Mouse (Mus musculus): Measurements from ENCODE around the gene Erc1. TPM values are rescaled to one million over a fixed set of nuclear protein-coding genes. Genes with fewer than 3 reads are reported as not detected.

The Erc1 gene
- polyA plus RNA-seq, 1 experiment: 8.4 TPM

DNA sequence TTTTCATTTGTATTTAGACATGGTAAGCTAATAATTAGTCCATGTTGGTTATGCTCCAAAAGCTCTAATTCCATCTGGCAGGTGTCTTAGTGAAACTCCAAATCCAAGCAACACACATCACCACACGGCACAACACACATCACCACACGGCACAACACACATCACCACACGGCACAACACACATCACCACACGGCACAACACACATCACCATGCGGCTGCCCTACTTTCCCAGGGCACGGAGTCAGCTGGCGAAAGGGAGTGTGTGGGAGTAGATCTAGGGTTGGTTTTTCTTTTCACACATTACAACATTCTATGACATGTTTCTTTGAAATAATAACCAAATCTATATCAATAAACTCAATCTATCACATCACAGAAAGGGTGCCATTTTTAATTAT, 173.2 kb downstream of the Erc1 start:
- TF ChIP-seq MYOG (IDR thresholded peaks at IDR 0.05; ENCODE audit: control insufficient read depth in 1 of 3, insufficient read depth in 1 of 3, insufficient read length in 2 of 3, low read depth in 2 of 3) (no peak), POLR2A (IDR thresholded peaks at IDR 0.05; ENCODE audit: insufficient read length, low read depth) (no peak), MYOD1 (IDR thresholded peaks at IDR 0.05; ENCODE audit: control insufficient read depth in 1 of 3, insufficient read length in 2 of 3, low read depth in 2 of 3) (no peak), CEBPB (IDR thresholded peaks at IDR 0.05; ENCODE audit: insufficient read depth, poor library complexity, severe bottlenecking) (no peak), POLR2AphosphoS2 (IDR thresholded peaks at IDR 0.05; ENCODE audit: insufficient read length, low read depth) (no peak), REST (IDR thresholded peaks at IDR 0.05; ENCODE audit: insufficient read depth, insufficient read length) (no peak), TCF12 (IDR thresholded peaks at IDR 0.05; ENCODE audit: insufficient read depth, poor library complexity, severe bottlenecking) (no peak), USF1 (IDR thresholded peaks at IDR 0.05; ENCODE audit: low read depth) (no peak), SRF (IDR thresholded peaks at IDR 0.05; ENCODE audit: control insufficient read depth, insufficient read length, low read depth) (no peak), E2F4 (IDR thresholded peaks at IDR 0.05; ENCODE audit: insufficient read depth) (no peak), TCF3 (IDR thresholded peaks at IDR 0.05; ENCODE audit: insufficient read length, low read depth) (no peak), MAX (IDR thresholded peaks at IDR 0.05; ENCODE audit: low read depth) (no peak)
- H3K4me2 ChIP-seq (ENCODE audit: low read depth): no peak overlapping the region
- H3K79me2 ChIP-seq (ENCODE audit: control insufficient read depth, insufficient read depth): no peaks in the 10 kb centered on the region
- no peak overlapping the region for H3ac ChIP-seq (ENCODE audit: control insufficient read depth, insufficient read length)
- no peak overlapping the region for H3K4me3 ChIP-seq
- no peaks in the 10 kb centered on the region for H3K36me3 ChIP-seq (ENCODE audit: control insufficient read depth, insufficient read depth)
- no peaks in the 10 kb centered on the region for H3K27me3 ChIP-seq (ENCODE audit: control insufficient read depth, insufficient read depth, insufficient read length)

DNA sequence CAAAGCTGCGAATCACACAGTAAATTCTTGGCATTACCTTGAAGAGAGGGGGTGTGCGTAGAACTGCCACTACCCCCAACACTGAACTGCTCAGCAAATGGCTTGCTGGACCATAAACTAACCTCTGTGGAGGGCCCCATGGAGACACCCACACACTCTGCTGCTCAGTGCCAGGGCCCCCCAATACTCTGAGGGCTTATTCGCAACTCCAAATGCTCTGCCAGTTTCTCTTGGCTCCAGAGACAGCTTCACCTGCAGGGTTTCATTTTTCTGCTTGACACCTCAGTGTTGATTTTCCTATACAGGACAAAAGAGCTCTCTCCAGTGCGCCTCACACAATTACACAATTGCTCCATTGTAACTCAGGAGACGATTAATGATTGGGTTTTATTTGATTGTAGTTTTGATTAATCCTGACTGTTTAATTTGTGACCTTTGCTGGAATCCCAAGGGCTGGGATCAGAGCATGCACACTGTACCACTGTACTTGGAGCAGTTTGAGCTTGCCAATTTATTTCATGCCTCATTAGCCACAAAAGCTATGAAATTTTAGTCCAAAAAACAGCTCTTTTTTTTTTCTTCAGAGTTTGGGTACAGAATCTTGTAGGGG, 173.7 kb downstream of the Erc1 start:
- H3K27me3 ChIP-seq (ENCODE audit: control insufficient read depth, insufficient read depth, insufficient read length): no peaks in the 10 kb centered on the region
- H3K36me3 ChIP-seq (ENCODE audit: control insufficient read depth, insufficient read depth): no peaks in the 10 kb centered on the region
- TF ChIP-seq TCF12 (IDR thresholded peaks at IDR 0.05; ENCODE audit: insufficient read depth, poor library complexity, severe bottlenecking) (no peak), REST (IDR thresholded peaks at IDR 0.05; ENCODE audit: insufficient read depth, insufficient read length) (no peak), POLR2AphosphoS2 (IDR thresholded peaks at IDR 0.05; ENCODE audit: insufficient read length, low read depth) (no peak), E2F4 (IDR thresholded peaks at IDR 0.05; ENCODE audit: insufficient read depth) (no peak), POLR2A (IDR thresholded peaks at IDR 0.05; ENCODE audit: insufficient read length, low read depth) (no peak), TCF3 (IDR thresholded peaks at IDR 0.05; ENCODE audit: insufficient read length, low read depth) (no peak)

DNA sequence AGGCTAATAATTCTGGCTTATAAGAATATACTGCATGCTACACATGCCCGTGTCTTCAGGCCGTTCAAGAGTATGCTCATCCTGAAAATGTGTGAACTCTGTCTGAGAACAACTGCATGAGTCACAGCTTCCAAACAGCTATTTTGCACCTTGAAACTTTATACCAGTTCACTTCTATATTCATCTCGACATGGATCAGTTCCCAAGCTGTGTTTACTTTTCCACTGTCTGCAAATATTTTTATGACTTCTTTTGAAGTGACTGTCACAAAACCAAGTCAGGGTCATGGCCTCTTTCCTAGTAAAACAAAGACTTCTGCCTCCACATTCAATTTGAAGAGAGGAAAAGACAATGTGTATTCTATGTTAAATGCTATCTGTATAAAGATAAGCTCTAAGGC, 178.2 kb downstream of the Erc1 start:
- no peaks in the 10 kb centered on the region for H3K27me3 ChIP-seq (ENCODE audit: control insufficient read depth, insufficient read depth, insufficient read length)
- H3ac ChIP-seq (ENCODE audit: control insufficient read depth, insufficient read length): no peak overlapping the region
- TF ChIP-seq MYOG (IDR thresholded peaks at IDR 0.05; ENCODE audit: control insufficient read depth in 1 of 3, insufficient read depth in 1 of 3, insufficient read length in 2 of 3, low read depth in 2 of 3) (no peak), SRF (IDR thresholded peaks at IDR 0.05; ENCODE audit: control insufficient read depth, insufficient read length, low read depth) (no peak), CEBPB (IDR thresholded peaks at IDR 0.05; ENCODE audit: insufficient read depth, poor library complexity, severe bottlenecking) (no peak), POLR2A (IDR thresholded peaks at IDR 0.05; ENCODE audit: insufficient read length, low read depth) (no peak), E2F4 (IDR thresholded peaks at IDR 0.05; ENCODE audit: insufficient read depth) (no peak), USF1 (IDR thresholded peaks at IDR 0.05; ENCODE audit: low read depth) (no peak)
- no peaks in the 10 kb centered on the region for H3K36me3 ChIP-seq (ENCODE audit: control insufficient read depth, insufficient read depth)
- no peaks in the 10 kb centered on the region for H3K79me2 ChIP-seq (ENCODE audit: control insufficient read depth, insufficient read depth)
- no peak overlapping the region for H3K4me3 ChIP-seq
- H3K4me2 ChIP-seq (ENCODE audit: low read depth): no peak overlapping the region

More for the DNA sequence above, 173.7 kb downstream of the Erc1 start:
- no peaks in the 10 kb centered on the region for H3K79me2 ChIP-seq (ENCODE audit: control insufficient read depth, insufficient read depth)
- H3K4me3 ChIP-seq: no peak overlapping the region
- H3K4me2 ChIP-seq (ENCODE audit: low read depth): no peak overlapping the region
- no peak overlapping the region for H3ac ChIP-seq (ENCODE audit: control insufficient read depth, insufficient read length)

DNA sequence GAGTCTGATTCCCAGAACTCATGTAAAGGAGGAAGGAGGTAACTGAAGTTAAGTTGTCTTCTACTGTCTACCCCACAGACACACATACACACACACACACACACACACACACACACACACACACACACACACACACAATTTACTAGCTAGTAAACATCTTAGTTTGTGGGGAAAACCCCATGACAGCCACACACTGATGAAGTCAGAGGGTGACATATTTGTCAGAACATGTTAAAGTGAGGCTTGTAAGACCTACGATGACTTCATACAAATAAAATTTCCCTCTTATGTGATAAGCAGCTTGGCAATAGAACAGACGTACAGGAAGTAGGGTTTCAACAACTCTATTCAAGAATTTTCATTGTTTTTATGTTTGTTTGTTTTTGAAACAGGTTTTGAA, 185.0 kb downstream of the Erc1 start:
- no peak overlapping the region for H3K4me2 ChIP-seq (ENCODE audit: low read depth)
- no peaks in the 10 kb centered on the region for H3K36me3 ChIP-seq (ENCODE audit: control insufficient read depth, insufficient read depth)
- TF ChIP-seq SRF (IDR thresholded peaks at IDR 0.05; ENCODE audit: control insufficient read depth, insufficient read length, low read depth): no peak
- no peak for TF ChIP-seq TCF12 (IDR thresholded peaks at IDR 0.05; ENCODE audit: insufficient read depth, poor library complexity, severe bottlenecking)
- no peak for TF ChIP-seq MYOD1 (IDR thresholded peaks at IDR 0.05; ENCODE audit: control insufficient read depth in 1 of 3, insufficient read length in 2 of 3, low read depth in 2 of 3)
- TF ChIP-seq E2F4 (IDR thresholded peaks at IDR 0.05; ENCODE audit: insufficient read depth): no peak
- no peak for TF ChIP-seq REST (IDR thresholded peaks at IDR 0.05; ENCODE audit: insufficient read depth, insufficient read length)
- TF ChIP-seq MAX (IDR thresholded peaks at IDR 0.05; ENCODE audit: low read depth): no peak
- TF ChIP-seq POLR2A (IDR thresholded peaks at IDR 0.05; ENCODE audit: insufficient read length, low read depth): no peak
- no peaks in the 10 kb centered on the region for H3K27me3 ChIP-seq (ENCODE audit: control insufficient read depth, insufficient read depth, insufficient read length)
- H3K79me2 ChIP-seq (ENCODE audit: control insufficient read depth, insufficient read depth): no peaks in the 10 kb centered on the region
- H3K4me3 ChIP-seq: no peak overlapping the region
- no peak overlapping the region for H3ac ChIP-seq (ENCODE audit: control insufficient read depth, insufficient read length)

DNA sequence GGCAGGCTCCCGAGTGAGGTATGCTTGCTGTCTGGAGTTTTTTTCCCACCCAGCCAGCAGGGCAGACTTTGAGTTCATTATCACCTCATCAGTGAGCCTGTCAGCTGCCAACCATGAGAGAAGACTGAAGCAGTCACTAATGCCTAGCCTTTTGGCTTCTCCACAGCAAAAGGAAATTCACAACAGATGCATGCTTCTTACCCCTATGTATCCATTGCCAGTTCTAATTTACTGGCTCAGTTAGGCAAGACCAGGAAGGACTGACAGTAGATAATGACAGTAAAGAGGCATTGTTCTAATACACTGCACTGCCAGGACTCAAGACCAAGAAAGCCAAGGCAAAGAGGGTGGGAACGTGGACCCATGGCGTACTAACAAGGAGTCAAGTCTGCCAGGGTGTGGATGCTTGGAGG, 186.9 kb downstream of the Erc1 start:
- no peaks in the 10 kb centered on the region for H3K36me3 ChIP-seq (ENCODE audit: control insufficient read depth, insufficient read depth)
- H3ac ChIP-seq (ENCODE audit: control insufficient read depth, insufficient read length): no peak overlapping the region
- no peak overlapping the region for H3K4me2 ChIP-seq (ENCODE audit: low read depth)
- TF ChIP-seq E2F4 (IDR thresholded peaks at IDR 0.05; ENCODE audit: insufficient read depth): no peak
- no peaks in the 10 kb centered on the region for H3K27me3 ChIP-seq (ENCODE audit: control insufficient read depth, insufficient read depth, insufficient read length)
- H3K79me2 ChIP-seq (ENCODE audit: control insufficient read depth, insufficient read depth): no peaks in the 10 kb centered on the region
- no peak overlapping the region for H3K4me3 ChIP-seq
